Mouse (Mus musculus): ENCODE results near the gene Ssh1. TPM values are rescaled to one million over a fixed set of nuclear protein-coding genes. Genes with fewer than 3 reads are reported as not detected.

Ssh1 gene
- polyA plus RNA-seq, 1 experiment, result 3.9 TPM

DNA sequence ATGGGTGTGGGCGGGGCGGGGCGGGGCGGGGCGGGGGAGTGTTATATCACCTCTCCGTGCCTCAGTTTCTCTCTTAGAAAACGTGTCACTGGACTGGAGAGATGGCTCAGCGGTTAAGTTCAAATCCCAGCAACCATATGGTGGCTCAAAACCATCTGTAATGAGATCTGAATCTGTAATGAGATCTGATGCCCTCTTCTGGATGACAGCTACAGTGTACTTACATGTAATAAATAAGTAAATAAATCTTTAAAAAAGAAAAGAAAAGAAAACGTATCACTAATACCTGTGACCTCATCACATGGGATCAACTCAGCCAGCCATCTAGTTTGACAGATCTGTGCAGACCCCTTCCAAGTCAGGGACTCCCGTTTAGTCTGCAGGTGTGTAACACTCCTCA is 64.2 kb downstream of the Ssh1 start:
- no peak for TF ChIP-seq FLI1 (IDR thresholded peaks at IDR 0.05; ENCODE audit: low read length)
- TF ChIP-seq GATA1 (IDR thresholded peaks at IDR 0.05; ENCODE audit: borderline replicate concordance, low read length), result no peak
- H3K36me3 ChIP-seq (replicated peaks; ENCODE audit: low read length), result peaks cover 21% of the 10 kb centered on the region
- H3K27me3 ChIP-seq (replicated peaks), result no peaks in the 10 kb centered on the region
- H3K9me3 ChIP-seq, result peaks cover 20% of the 10 kb centered on the region
- H3K4me1 ChIP-seq, result peaks cover 70% of the 10 kb centered on the region
- H3K4me3 ChIP-seq (replicated peaks), result peak overlapping the region; percentile 84

- Histone ChIP-seq H3K9me3 (peaks cover 20% of the 10 kb centered on the region), H3K27me3 (replicated peaks) (no peaks in the 10 kb centered on the region), H3K4me3 (replicated peaks) (peak overlapping the region; percentile 17), H3K36me3 (replicated peaks; ENCODE audit: low read length) (peaks cover 21% of the 10 kb centered on the region), H3K4me1 (peaks cover 56% of the 10 kb centered on the region)
- TF ChIP-seq GATA1 (IDR thresholded peaks at IDR 0.05; ENCODE audit: borderline replicate concordance, low read length), result no peak
- no peak for TF ChIP-seq FLI1 (IDR thresholded peaks at IDR 0.05; ENCODE audit: low read length)
These were observed 69.1 kb downstream of the Ssh1 start for GRCm38 (mm10) chr5:113924608-113925007.

DNA sequence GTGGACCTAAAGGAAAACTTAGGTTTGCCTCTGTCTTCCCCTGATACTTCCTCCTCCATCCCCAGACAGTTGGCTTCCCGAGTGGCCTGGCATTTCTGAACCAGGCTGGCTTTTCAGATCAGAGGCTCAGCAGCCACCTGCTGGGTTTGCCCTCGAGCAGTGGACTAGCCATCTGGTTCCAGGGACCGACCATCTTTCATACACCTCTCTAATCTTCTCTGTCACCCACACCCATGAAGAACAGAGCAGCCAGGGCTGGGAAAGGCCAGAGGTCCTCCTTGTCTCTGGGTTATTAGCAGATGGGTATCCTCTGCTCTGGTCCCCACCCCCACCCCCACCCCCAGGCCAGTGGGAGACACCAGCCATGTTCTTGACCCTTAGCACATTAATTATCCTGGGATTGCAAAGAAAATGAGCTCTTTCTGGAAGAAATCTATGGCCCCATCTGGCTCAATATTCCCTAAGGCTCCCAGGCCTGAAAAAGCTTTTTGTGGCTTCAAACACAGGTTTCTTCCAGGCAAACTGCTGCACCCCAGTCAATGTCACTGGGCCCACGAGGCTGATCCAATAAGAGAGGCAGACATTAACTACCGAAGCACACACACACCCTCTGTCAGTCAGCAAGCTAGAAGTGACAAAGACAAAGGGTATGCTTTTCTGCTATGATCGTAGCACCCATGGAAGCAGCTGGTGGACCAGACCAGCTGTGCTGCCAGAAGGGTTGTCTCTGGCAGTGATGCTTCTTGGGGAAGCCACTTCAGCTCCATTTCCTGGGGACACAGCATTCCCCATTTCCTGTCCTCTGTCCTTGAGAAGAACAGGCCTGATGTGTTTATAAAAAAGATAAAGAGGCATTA is 72.2 kb downstream of the Ssh1 start:
- Histone ChIP-seq H3K9me3 (no peaks in the 10 kb centered on the region; the same call in 1 of the 2 replicates), H3K36me3 (replicated peaks; ENCODE audit: low read length) (peaks cover 4% of the 10 kb centered on the region), H3K4me1 (peaks cover 74% of the 10 kb centered on the region), H3K4me3 (replicated peaks) (peak overlapping the region; percentile 53), H3K27me3 (replicated peaks) (peaks cover 7% of the 10 kb centered on the region)
- TF ChIP-seq GATA1 (IDR thresholded peaks at IDR 0.05; ENCODE audit: borderline replicate concordance, low read length) (no peak), FLI1 (IDR thresholded peaks at IDR 0.05; ENCODE audit: low read length) (no peak)

DNA sequence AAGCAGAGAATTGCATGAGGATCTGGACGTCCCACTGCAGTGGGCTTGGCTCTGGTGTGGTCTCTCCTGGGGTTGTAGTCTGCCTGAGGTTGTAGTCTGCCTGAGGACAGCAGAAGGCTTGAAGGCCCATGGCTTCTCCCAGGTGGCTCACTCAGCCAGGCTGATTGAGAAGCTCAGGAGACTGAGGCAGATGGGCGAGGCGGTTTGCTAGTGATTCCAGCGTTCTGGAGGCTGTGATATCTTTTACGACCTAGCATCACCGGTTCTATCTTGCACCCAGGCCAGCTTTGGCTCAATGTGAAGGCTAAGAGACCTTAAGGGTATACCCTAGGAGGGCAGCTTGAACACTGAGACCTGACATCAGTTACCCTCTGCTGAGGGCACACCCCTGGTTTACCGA is 74.6 kb downstream of the Ssh1 start:
- Histone ChIP-seq H3K27me3 (replicated peaks) (peaks cover 9% of the 10 kb centered on the region), H3K9me3 (no peaks in the 10 kb centered on the region; the same call in 1 of the 2 replicates), H3K36me3 (replicated peaks; ENCODE audit: low read length) (no peaks in the 10 kb centered on the region), H3K4me1 (peaks cover 64% of the 10 kb centered on the region), H3K4me3 (replicated peaks) (peak overlapping the region; percentile 48)
- TF ChIP-seq GATA1 (IDR thresholded peaks at IDR 0.05; ENCODE audit: borderline replicate concordance, low read length) (no peak), FLI1 (IDR thresholded peaks at IDR 0.05; ENCODE audit: low read length) (no peak)

GRCm38 (mm10) chr5:113918654-113919053 is 75.0 kb downstream of the Ssh1 start:
- TF ChIP-seq GATA1 (IDR thresholded peaks at IDR 0.05; ENCODE audit: borderline replicate concordance, low read length), result no peak
- TF ChIP-seq FLI1 (IDR thresholded peaks at IDR 0.05; ENCODE audit: low read length), result no peak
- Histone ChIP-seq H3K4me3 (replicated peaks) (peak overlapping the region; percentile 67), H3K9me3 (no peaks in the 10 kb centered on the region; the same call in 1 of the 2 replicates)

DNA sequence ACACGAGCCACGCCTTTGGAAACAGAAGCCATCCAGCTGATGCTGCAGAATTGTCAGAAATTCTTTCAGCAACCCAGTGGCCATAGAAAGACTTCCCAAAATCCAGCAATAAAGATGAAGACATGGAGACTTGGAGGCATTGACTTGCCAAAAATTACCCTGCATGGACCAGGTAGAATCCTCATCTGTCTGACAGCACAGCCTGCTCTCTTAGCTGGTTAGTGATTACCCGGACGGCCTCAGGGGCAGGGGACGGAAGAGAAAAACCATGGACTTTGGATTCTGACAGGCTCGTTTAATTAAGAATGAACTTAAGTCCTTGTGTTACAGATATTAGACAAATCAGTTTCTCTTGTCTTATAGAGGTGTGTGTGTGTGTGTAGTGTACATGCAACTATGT is 83.0 kb downstream of the Ssh1 start:
- no peak overlapping the region for H3K4me3 ChIP-seq (replicated peaks)

More at GRCm38 (mm10) chr5:113918654-113919053, 75.0 kb downstream of the Ssh1 start:
- Histone ChIP-seq H3K36me3 (replicated peaks; ENCODE audit: low read length) (no peaks in the 10 kb centered on the region), H3K27me3 (replicated peaks) (peaks cover 9% of the 10 kb centered on the region), H3K4me1 (peaks cover 63% of the 10 kb centered on the region)

DNA sequence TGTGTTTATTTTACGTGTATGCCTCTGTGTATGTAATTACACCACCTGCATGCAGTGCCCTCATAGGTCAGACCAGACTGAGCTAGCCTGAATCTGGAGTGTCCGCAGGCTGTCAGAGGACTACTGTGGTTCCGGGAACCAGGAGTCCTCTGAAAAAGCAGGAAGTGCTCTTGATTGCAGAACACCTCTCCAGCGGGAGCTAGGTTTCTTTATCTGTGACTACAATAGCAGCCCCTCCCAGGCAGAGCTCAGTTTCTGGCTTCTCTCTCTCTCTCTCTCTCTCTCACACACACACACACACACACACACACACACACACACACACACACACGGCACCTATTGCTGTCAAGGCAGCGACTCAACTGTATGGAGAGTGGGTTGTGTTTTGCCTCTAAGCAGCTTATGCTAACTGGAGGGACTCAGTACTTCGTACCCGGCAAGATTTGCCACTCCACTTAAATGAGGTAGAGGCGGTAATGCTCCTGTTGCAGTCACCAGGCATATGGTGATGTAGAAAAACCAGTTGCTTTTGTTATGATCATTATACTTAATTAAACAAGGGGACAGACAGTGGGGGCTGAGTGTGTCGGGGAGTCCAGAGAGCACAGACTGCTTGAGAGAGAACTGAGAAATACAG is 83.5 kb downstream of the Ssh1 start:
- TF ChIP-seq FLI1 (IDR thresholded peaks at IDR 0.05; ENCODE audit: low read length) (no peak), GATA1 (IDR thresholded peaks at IDR 0.05; ENCODE audit: borderline replicate concordance, low read length) (no peak)
- peak overlapping the region; percentile 77 for H3K4me3 ChIP-seq (replicated peaks)
- H3K27me3 ChIP-seq (replicated peaks), result no peaks in the 10 kb centered on the region
- peaks cover 13% of the 10 kb centered on the region for H3K36me3 ChIP-seq (replicated peaks; ENCODE audit: low read length)
- peaks cover 7% of the 10 kb centered on the region for H3K9me3 ChIP-seq
- peaks cover 67% of the 10 kb centered on the region for H3K4me1 ChIP-seq

More for the DNA sequence above, 83.0 kb downstream of the Ssh1 start:
- peaks cover 2% of the 10 kb centered on the region for H3K27me3 ChIP-seq (replicated peaks)
- H3K9me3 ChIP-seq, result peaks cover 7% of the 10 kb centered on the region
- TF ChIP-seq FLI1 (IDR thresholded peaks at IDR 0.05; ENCODE audit: low read length) (no peak), GATA1 (IDR thresholded peaks at IDR 0.05; ENCODE audit: borderline replicate concordance, low read length) (no peak)
- peaks cover 7% of the 10 kb centered on the region for H3K36me3 ChIP-seq (replicated peaks; ENCODE audit: low read length)
- H3K4me1 ChIP-seq, result peaks cover 64% of the 10 kb centered on the region

DNA sequence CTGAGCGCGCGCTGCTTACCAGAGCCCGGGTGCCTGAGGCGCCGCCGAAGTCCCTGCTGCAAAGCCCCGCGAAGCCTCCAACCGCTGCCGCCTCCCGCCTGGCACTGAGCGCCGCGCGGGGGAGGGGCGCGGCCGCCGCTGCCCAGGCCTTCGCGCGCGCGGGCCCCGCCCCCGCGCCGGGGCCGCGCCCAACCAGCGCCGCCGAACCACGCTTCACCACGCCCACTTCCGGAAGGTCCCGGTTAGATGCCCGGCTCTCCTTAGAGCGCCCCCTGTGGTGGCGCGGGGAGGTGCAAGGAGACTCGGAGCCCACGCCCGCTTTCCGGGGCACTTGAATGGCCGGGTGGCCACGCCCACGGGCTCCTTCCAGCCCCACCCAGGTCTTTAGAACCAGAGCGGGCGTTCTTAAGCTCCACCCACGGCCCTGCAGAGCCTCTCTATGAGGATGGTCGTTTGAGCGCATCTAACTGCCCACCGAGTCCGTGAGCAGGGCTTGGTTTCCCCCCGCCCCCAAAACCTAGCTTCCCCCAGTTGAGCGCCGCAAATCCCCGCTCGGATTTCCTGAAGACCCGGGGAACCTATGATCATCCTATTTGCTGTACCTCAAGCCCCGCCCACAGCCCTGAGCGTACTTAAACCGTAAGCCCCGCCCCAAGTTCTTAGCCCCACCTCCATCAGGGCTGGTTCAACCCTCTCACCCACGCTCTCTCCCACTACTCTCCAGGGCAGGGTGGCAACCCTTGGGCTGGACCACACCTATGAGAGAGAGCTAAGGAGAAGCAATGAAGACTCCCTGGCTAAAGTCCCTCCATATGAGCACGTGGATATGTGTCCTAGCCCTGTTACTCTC is 84.9 kb downstream of the Ssh1 start, which contains the start of gene Coro1c:
TSS of gene Coro1c (minus strand) at position 167 of the 850 bp plus-strand sequence.
- no peak for TF ChIP-seq GATA1 (IDR thresholded peaks at IDR 0.05; ENCODE audit: borderline replicate concordance, low read length)
- TF ChIP-seq FLI1 (IDR thresholded peaks at IDR 0.05; ENCODE audit: low read length), result no peak; the same call in 1 of the 2 replicates
- Histone ChIP-seq H3K27me3 (replicated peaks) (no peaks in the 10 kb centered on the region), H3K4me3 (replicated peaks) (peak within 1 kb of the TSS; percentile 95), H3K36me3 (replicated peaks; ENCODE audit: low read length) (peaks cover 15% of the 10 kb centered on the region), H3K9me3 (peaks cover 7% of the 10 kb centered on the region), H3K4me1 (peaks cover 70% of the 10 kb centered on the region)

All from megakaryocyte, embryonic 14.5 days (primary cell).